Mouse (Mus musculus) ES-E14 (cell line): ENCODE results near the gene Rab13.

Experiments used
- CHD2 ChIP-seq: IDR thresholded peaks from 2 replicates; pipeline ENCODE4 v1.6.1; 2014; ENCODE audit warnings: mild to moderate bottlenecking, low read depth, low read length, inconsistent platforms
- ZC3H11A ChIP-seq: IDR thresholded peaks from 2 replicates; pipeline ENCODE4 v1.6.1; 2012; ENCODE audit warnings: low read depth, mild to moderate bottlenecking, inconsistent platforms, low read length, borderline replicate concordance
- ZNF384 ChIP-seq: IDR thresholded peaks from 2 replicates; pipeline ENCODE4 v1.6.1; 2012; ENCODE audit warnings: low read depth, low read length, inconsistent platforms

DNA sequence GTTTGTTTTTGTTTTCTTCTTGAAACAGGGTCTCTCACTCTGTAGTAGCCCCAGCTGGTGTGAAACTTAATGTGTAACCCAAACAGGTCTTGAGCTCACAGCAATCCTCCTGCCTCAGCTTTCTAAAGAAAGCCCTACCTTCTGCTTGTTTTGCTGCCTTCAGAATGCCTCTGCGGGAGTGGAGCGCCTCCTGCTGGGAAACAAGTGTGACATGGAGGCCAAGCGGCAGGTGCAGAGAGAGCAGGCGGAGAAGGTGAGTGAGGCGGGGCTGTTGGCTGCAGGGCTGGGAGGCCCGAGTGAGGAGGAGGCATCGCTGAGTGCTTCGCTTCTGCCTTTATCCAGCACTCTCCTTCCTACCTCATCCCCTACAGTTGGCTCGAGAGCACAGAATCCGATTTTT lies 10.8 kb downstream of the Rab13 start:
- TF ChIP-seq ZC3H11A (no peak), ZNF384 (no peak), CHD2 (no peak)
